Mouse (Mus musculus) layer of hippocampus, adult 8-10 months (tissue): ENCODE data around the gene Kcnc1. TPM values are rescaled to one million over a fixed set of nuclear protein-coding genes. Genes with fewer than 3 reads are reported as not detected.
A peak's percentile ranks its signal among the peaks of the same experiment; 100 is the strongest.

Source experiments
- DNase-seq, 2 experiments: peaks; one replicate each; pipeline ENCODE4 v3.0.0; 2022; ENCODE audit warnings: low spot score in 2 of 2
- total RNA-seq, 4 experiments: library from RNA; stranded (reverse); gene quantifications; 2 replicates each; pipeline ENCODE4 v1.2.4; 2022

Kcnc1 gene
- total RNA-seq, 4 experiments from 2014 or later = 103 to 134 (median 116) TPM

- DNase-seq = no peak
These were observed 25.2 kb downstream of the Kcnc1 start for GRCm38 (mm10) chr7:46421535-46421934.

- peak; percentile 47 to 51 for DNase-seq
These were observed 25.9 kb downstream of the Kcnc1 start for GRCm38 (mm10) chr7:46422052-46422763.

GRCm38 (mm10) chr7:46422764-46423412 lies 26.6 kb downstream of the Kcnc1 start:
- DNase-seq = peak; percentile 73 to 79

GRCm38 (mm10) chr7:46423951-46424350 lies 27.7 kb downstream of the Kcnc1 start:
- no peak for DNase-seq

- no peak for DNase-seq
These were observed 28.7 kb downstream of the Kcnc1 start for GRCm38 (mm10) chr7:46425012-46425411.

- DNase-seq = no peak
These were observed 37.6 kb downstream of the Kcnc1 start for GRCm38 (mm10) chr7:46433874-46434273.

- no peak for DNase-seq
These were observed 39.5 kb downstream of the Kcnc1 start for GRCm38 (mm10) chr7:46435833-46436232.

GRCm38 (mm10) chr7:46438537-46439141 lies 42.3 kb downstream of the Kcnc1 start:
- DNase-seq = no peak

- DNase-seq = no peak
These were observed 46.9 kb downstream of the Kcnc1 start for GRCm38 (mm10) chr7:46443163-46443562.

- no peak for DNase-seq
These were observed 49.6 kb downstream of the Kcnc1 start for GRCm38 (mm10) chr7:46445896-46446295.

GRCm38 (mm10) chr7:46447473-46448165 lies 51.3 kb downstream of the Kcnc1 start:
- DNase-seq = no peak

- DNase-seq = no peak
These were observed 52.8 kb downstream of the Kcnc1 start for GRCm38 (mm10) chr7:46448922-46449645.

- peak in 1 of 2 experiments; percentile 43 for DNase-seq
These were observed 57.8 kb downstream of the Kcnc1 start for GRCm38 (mm10) chr7:46453930-46454679.

GRCm38 (mm10) chr7:46457889-46458288 lies 61.6 kb downstream of the Kcnc1 start:
- DNase-seq = no peak

GRCm38 (mm10) chr7:46459200-46459599 lies 62.9 kb downstream of the Kcnc1 start:
- DNase-seq = no peak

GRCm38 (mm10) chr7:46459605-46460245 lies 63.4 kb downstream of the Kcnc1 start:
- no peak for DNase-seq

- DNase-seq = peak in 1 of 2 experiments; percentile 41
These were observed 66.0 kb downstream of the Kcnc1 start for GRCm38 (mm10) chr7:46462287-46462686.

- DNase-seq = no peak
These were observed 66.8 kb downstream of the Kcnc1 start for GRCm38 (mm10) chr7:46463136-46463535.

GRCm38 (mm10) chr7:46466422-46466981 lies 70.2 kb downstream of the Kcnc1 start:
- DNase-seq = no peak

- DNase-seq = no peak
These were observed 73.2 kb downstream of the Kcnc1 start for GRCm38 (mm10) chr7:46469542-46469941.
